Mouse (Mus musculus): ENCODE data around the gene Smpd4. TPM values are rescaled to one million over a fixed set of nuclear protein-coding genes. Genes with fewer than 3 reads are reported as not detected.
A peak's percentile ranks its signal among the peaks of the same experiment; 100 is the strongest.

The Smpd4 gene
- polyA plus RNA-seq, 1 experiment from 2014 or later: 66.7 TPM

DNA sequence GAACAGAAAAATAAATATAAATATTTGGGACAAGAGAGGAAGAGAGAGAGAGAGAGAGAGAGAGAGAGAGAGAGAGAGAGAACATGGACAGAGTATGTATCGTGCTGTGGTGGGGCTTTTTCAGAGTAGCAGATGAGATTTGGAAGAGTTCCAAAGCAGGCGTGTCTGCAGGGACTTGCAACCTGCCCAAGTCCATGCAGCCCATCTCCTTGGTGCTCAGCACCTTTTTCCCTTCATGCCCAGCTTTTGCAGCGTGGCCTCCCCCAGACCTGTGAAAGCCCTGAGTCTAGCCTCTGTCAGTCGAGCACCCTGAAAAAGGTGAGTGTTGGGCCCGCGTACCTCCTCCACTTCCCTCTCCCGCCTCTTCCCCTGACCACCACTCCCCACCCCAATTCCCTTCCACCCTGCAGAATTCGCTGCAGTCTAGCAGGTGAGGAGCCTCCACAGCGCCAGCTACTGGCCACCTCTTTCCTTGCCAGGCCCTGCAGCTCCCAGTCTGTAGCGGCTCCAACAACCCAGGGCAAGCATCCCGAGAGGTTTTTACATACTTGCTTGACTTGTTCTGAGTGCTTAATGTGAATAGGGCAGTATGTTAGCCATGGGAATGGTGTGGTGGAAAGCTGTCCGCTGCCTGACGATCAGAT is 1.1 kb upstream of the Smpd4 start:
- Histone ChIP-seq H3K4me3 (peak overlapping the region; percentile 37), H3K27me3 (replicated peaks; ENCODE audit: low read depth, poor library complexity, severe bottlenecking) (no peaks in the 10 kb centered on the region), H3K9me3 (no peaks in the 10 kb centered on the region), H3K36me3 (replicated peaks) (peaks cover 21% of the 10 kb centered on the region), H3K27ac (replicated peaks) (0 out of 2 replicates have a peak overlapping the region, but pooled peaks have one; percentile 20), H3K4me1 (peaks cover 16% of the 10 kb centered on the region)
- peak; percentile 76 for DNase-seq (ENCODE audit: low spot score)
- whole genome bisulfite sequencing: 17% methylated on average over 13 of the region's 13 CpGs

DNA sequence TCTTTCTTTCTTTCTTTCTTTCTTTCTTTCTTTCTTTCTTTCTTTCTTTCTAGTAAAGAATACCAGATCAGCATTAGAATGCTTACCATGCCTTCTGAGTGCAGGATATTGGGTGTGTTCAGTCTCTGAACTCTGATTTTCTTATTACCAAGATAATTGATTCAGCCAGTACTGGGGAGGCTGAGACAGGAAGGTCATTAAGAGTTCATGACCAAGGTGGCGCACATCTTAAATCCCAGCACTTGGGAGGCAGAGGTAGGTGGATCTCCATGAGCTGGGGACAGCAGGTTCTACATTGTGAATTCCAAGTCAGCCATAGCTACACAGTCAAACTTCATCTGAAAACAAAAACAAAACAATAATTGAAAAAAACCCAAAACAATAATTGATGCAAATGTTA is 2.8 kb downstream of the Smpd4 start:
- H3K27ac ChIP-seq (replicated peaks): no peak overlapping the region
- H3K9me3 ChIP-seq: no peaks in the 10 kb centered on the region
- H3K4me3 ChIP-seq: no peak overlapping the region
- no peaks in the 10 kb centered on the region for H3K27me3 ChIP-seq (replicated peaks; ENCODE audit: low read depth, poor library complexity, severe bottlenecking)
- H3K36me3 ChIP-seq (replicated peaks): peaks cover 59% of the 10 kb centered on the region
- peaks cover 16% of the 10 kb centered on the region for H3K4me1 ChIP-seq
- no peak for DNase-seq (ENCODE audit: low spot score)
- WGBS: 91% methylated on average over 1 of the region's 1 CpGs

GRCm38 (mm10) chr16:17625488-17626268 is 6.5 kb downstream of the Smpd4 start:
- Histone ChIP-seq H3K9me3 (no peaks in the 10 kb centered on the region), H3K4me3 (no peak overlapping the region), H3K4me1 (peaks cover 1% of the 10 kb centered on the region), H3K27ac (replicated peaks) (no peak overlapping the region), H3K27me3 (replicated peaks; ENCODE audit: low read depth, poor library complexity, severe bottlenecking) (no peaks in the 10 kb centered on the region), H3K36me3 (replicated peaks) (peaks cover 97% of the 10 kb centered on the region)
- 72% methylated on average over 8 of the region's 8 CpGs for WGBS
- DNase-seq (ENCODE audit: low spot score): no peak

- H3K4me1 ChIP-seq: no peaks in the 10 kb centered on the region
- no peak for DNase-seq (ENCODE audit: low spot score)
- WGBS: 97% methylated on average over 5 of the region's 5 CpGs
- H3K36me3 ChIP-seq (replicated peaks): peaks cover 99% of the 10 kb centered on the region
- no peak overlapping the region for H3K4me3 ChIP-seq
- no peaks in the 10 kb centered on the region for H3K27me3 ChIP-seq (replicated peaks; ENCODE audit: low read depth, poor library complexity, severe bottlenecking)
- H3K9me3 ChIP-seq: no peaks in the 10 kb centered on the region
- no peak overlapping the region for H3K27ac ChIP-seq (replicated peaks)
Observed at GRCm38 (mm10) chr16:17626269-17626555, 7.1 kb downstream of the Smpd4 start.

DNA sequence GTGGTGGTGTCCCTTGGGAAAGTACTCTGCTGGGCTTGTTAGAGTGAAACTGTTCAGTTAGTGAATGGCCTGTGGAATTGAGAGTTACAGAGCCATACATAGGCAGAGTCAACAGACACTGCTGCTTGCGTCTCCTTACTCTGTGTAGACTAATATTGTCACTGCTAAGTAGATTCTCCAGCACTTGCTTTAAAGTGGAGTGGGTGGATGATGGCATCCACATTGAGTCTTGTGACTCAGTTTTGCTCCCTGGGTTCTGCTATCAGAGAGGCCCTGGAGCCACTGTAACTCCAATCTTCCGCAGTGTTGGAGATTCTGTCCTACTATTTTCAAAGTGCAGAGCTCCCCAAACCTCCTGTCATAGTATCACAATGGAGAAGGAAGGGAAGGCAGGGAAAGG is 13.4 kb downstream of the Smpd4 start:
- Histone ChIP-seq H3K27ac (replicated peaks) (no peak overlapping the region), H3K9me3 (no peaks in the 10 kb centered on the region), H3K36me3 (replicated peaks) (peaks cover 100% of the 10 kb centered on the region), H3K4me3 (no peak overlapping the region), H3K27me3 (replicated peaks; ENCODE audit: low read depth, poor library complexity, severe bottlenecking) (no peaks in the 10 kb centered on the region), H3K4me1 (no peaks in the 10 kb centered on the region)
- no peak for DNase-seq (ENCODE audit: low spot score)
- 95% methylated on average over 2 of the region's 2 CpGs for WGBS

DNA sequence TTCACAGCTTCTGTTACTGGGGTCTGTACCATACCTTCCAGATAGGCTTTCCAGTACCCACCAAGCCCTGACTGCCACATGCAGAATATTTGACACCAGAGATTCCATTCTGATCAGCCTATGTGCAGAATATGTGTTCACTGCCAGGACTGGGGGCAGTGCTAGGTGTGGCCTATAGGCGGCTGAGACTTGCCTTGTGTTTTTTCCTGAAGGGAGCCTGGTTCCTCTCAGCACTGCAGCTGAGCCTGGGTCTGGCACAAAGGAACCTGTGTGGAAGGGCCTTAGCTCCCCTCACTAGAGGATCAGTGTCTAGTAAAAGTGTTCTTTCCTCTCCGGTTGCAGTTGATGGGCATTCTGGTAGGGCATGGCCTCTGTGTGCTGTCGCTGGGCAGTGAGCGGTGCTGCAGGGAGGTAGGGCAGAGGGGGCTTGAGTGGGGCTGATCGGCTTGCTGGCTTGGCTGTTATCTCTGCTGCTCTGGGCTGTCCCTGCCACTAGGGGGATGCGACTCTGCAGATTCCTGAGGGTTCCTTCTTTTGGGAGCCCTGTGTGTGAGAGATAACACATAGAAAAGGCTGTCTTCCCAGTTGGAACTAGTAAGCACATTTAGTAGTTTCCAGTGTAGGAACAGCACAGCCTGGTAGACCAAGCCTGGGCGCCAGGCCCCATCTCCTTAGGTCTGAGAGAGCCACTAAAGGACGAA is 14.5 kb downstream of the Smpd4 start:
- Histone ChIP-seq H3K36me3 (replicated peaks) (peaks cover 100% of the 10 kb centered on the region), H3K27me3 (replicated peaks; ENCODE audit: low read depth, poor library complexity, severe bottlenecking) (no peaks in the 10 kb centered on the region), H3K27ac (replicated peaks) (no peak overlapping the region), H3K4me1 (no peaks in the 10 kb centered on the region), H3K9me3 (no peaks in the 10 kb centered on the region), H3K4me3 (no peak overlapping the region)
- no peak for DNase-seq (ENCODE audit: low spot score)
- 71% methylated on average over 8 of the region's 8 CpGs for WGBS

DNA sequence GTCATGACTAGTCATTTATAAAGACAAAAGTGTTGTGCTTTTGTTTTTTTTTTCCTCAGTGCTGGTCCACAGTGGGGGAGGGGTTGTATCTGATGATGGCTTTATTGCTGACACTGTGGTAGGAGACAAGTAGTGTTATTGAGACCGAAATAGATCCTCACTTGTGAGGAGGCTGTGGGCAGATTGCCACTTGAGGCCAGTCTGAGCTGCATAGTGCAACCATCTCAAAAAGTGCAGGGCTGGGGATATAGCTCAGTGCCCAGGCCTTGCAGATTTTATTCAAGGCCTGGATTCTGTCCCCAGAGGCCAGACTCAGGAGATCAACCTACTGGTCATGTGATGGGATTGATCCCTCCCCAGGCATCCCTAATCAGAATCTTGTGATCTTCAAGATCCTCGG is 17.8 kb downstream of the Smpd4 start:
- DNase-seq (ENCODE audit: low spot score): no peak
- Histone ChIP-seq H3K4me3 (no peak overlapping the region), H3K27ac (replicated peaks) (no peak overlapping the region), H3K36me3 (replicated peaks) (peaks cover 99% of the 10 kb centered on the region), H3K27me3 (replicated peaks; ENCODE audit: low read depth, poor library complexity, severe bottlenecking) (no peaks in the 10 kb centered on the region), H3K4me1 (no peaks in the 10 kb centered on the region), H3K9me3 (no peaks in the 10 kb centered on the region)
- 86% methylated on average over 2 of the region's 2 CpGs for WGBS

DNA sequence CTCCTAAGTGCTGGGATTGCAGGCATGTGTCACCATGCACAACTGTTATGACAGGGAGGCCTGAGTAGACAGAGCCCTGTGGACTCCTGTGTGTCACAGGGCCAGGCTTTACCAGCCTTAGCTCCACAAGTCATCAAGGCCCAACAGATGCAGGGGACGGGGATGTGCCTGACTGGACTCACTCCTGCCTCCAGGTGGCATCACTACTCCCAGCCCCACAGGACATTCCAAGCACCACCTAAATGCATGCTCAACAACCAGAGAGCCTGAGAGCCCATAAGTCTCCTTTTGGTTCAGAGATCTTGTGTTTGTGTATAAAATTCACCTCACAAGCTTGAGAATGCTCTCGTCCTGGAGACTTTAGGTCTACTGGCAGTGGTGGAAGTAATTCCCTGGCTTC is 18.5 kb downstream of the Smpd4 start:
- no peak overlapping the region for H3K27ac ChIP-seq (replicated peaks)
- H3K9me3 ChIP-seq: no peaks in the 10 kb centered on the region
- no peak for DNase-seq (ENCODE audit: low spot score)
- H3K36me3 ChIP-seq (replicated peaks): peaks cover 99% of the 10 kb centered on the region
- H3K27me3 ChIP-seq (replicated peaks; ENCODE audit: low read depth, poor library complexity, severe bottlenecking): no peaks in the 10 kb centered on the region
- H3K4me1 ChIP-seq: no peaks in the 10 kb centered on the region
- 78% methylated on average over 2 of the region's 2 CpGs for WGBS
- H3K4me3 ChIP-seq: no peak overlapping the region

DNA sequence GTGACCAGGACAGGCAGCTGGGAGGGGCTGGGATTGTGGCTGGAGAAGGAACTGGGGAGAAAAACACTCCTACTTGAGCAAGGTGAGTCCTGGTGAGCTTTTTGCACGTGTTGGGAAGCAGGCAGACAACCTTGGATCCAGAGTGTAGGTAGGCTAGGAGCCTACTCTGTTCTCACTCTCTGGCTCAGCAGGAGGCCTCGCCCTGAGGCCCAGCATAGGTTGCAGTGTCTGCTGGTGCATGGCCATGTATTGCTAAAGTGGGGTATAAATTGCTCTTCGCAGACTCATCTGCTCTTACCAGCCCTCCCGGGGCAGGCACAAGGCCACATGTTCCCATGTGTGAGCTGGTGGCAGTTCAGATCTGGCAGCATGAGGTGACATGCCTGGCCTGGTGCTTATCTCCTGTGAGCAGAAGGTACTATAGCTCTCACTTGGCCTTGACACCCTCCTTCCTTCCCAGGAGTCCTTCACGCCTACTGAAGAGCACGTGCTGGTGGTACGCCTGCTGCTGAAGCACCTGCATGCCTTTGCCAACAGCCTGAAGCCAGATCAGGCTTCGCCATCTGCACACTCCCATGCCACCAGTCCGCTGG is 19.0 kb downstream of the Smpd4 start:
- WGBS: 90% methylated on average over 9 of the region's 9 CpGs

DNA sequence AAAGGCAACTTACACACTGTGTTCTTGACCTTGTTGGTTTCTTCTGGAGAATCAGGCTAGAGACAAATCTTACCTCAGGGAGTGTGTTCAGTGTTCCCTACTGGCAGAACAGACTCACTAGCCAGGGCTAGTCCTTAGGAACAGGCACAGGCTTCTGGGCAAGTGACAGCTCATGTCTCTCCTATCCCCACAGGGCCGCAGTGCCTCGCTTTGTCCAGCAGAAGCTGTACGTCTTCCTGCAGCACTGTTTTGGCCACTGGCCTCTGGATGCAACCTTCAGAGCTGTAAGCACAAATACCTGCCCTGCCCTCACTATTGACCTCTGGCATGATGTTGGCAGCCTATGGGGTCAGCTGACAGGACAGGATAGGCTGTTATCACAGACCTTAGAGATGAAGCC is 19.9 kb downstream of the Smpd4 start:
- DNase-seq (ENCODE audit: low spot score): no peak
- H3K27ac ChIP-seq (replicated peaks): no peak overlapping the region
- no peak overlapping the region for H3K4me3 ChIP-seq
- 93% methylated on average over 3 of the region's 3 CpGs for WGBS
- no peaks in the 10 kb centered on the region for H3K9me3 ChIP-seq
- H3K36me3 ChIP-seq (replicated peaks): peaks cover 99% of the 10 kb centered on the region
- H3K4me1 ChIP-seq: no peaks in the 10 kb centered on the region
- no peaks in the 10 kb centered on the region for H3K27me3 ChIP-seq (replicated peaks; ENCODE audit: low read depth, poor library complexity, severe bottlenecking)

More for the DNA sequence above, 19.0 kb downstream of the Smpd4 start:
- H3K9me3 ChIP-seq: no peaks in the 10 kb centered on the region
- no peaks in the 10 kb centered on the region for H3K27me3 ChIP-seq (replicated peaks; ENCODE audit: low read depth, poor library complexity, severe bottlenecking)
- no peak overlapping the region for H3K4me3 ChIP-seq
- H3K27ac ChIP-seq (replicated peaks): no peak overlapping the region
- peaks cover 99% of the 10 kb centered on the region for H3K36me3 ChIP-seq (replicated peaks)
- no peaks in the 10 kb centered on the region for H3K4me1 ChIP-seq
- DNase-seq (ENCODE audit: low spot score): no peak

DNA sequence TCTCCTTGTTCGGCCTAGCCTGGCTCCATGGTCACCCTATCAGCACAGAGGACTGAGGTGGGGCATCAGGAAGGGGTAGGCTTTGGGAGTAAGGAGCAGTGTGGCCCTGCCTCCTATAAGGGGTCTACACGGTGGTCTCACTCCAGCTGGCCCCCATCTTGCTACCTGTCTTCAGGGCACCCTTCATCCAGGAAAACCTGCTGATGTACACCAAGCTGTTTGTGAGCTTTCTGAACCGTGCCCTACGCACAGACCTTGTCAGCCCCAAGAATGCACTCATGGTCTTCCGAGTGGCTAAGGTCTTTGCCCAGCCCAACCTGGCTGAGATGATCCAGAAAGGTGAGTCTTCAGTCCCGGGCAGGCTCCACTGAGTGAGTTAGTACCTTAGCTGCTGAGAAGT is 20.8 kb downstream of the Smpd4 start:
- WGBS: 92% methylated on average over 6 of the region's 6 CpGs
- DNase-seq (ENCODE audit: low spot score): no peak
- Histone ChIP-seq H3K9me3 (no peaks in the 10 kb centered on the region), H3K27ac (replicated peaks) (no peak overlapping the region), H3K4me3 (no peak overlapping the region), H3K36me3 (replicated peaks) (peaks cover 94% of the 10 kb centered on the region), H3K4me1 (no peaks in the 10 kb centered on the region), H3K27me3 (replicated peaks; ENCODE audit: low read depth, poor library complexity, severe bottlenecking) (no peaks in the 10 kb centered on the region)

DNA sequence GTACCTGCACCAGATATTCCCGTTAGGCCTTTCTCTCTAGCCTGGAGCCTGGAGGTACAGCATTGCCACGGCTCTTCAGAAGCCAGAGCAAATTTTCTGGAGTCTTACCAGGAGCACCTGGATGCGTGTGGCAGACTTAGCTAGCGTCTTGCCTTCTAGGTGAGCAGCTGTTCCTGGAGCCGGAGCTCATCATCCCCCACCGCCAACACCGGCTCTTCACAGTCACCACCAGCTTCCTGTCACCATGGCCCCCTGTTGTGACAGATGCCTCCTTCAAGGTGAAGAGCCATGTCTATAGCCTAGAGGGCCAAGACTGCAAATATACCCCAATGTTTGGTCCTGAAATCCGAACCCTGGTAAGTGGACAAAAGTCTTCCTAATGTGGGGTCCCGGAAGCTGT is 21.6 kb downstream of the Smpd4 start:
- WGBS: 89% methylated on average over 9 of the region's 9 CpGs
- no peak for DNase-seq (ENCODE audit: low spot score)
- no peak overlapping the region for H3K27ac ChIP-seq (replicated peaks)
- no peak overlapping the region for H3K4me3 ChIP-seq
- no peaks in the 10 kb centered on the region for H3K9me3 ChIP-seq
- no peaks in the 10 kb centered on the region for H3K4me1 ChIP-seq
- H3K36me3 ChIP-seq (replicated peaks): peaks cover 87% of the 10 kb centered on the region
- H3K27me3 ChIP-seq (replicated peaks; ENCODE audit: low read depth, poor library complexity, severe bottlenecking): no peaks in the 10 kb centered on the region

All from embryonic facial prominence, embryonic 10.5 days (tissue).